Mouse (Mus musculus) heart, adult 2 months (tissue): ENCODE results near the gene Clns1a.

Source experiments
- CTCF ChIP-seq: fragments of 200-600 bp; IDR thresholded peaks from 2 replicates; pipeline ENCODE4 v1.8.1; 2022; ENCODE audit warnings: antibody characterized with exemption, mild to moderate bottlenecking, moderate library complexity
- POLR2A ChIP-seq: fragments of 200-500 bp; IDR thresholded peaks from 2 replicates; pipeline ENCODE4 v1.6.1; 2011; ENCODE audit warnings: mild to moderate bottlenecking, low read depth, low read length, control low read depth; ENCODE audit not compliant: insufficient read depth

- no peak for TF ChIP-seq CTCF
- no peak for TF ChIP-seq POLR2A
These were observed 37.2 kb downstream of the Clns1a start for GRCm38 (mm10) chr7:97733606-97734005.
